Mouse (Mus musculus) megakaryocyte progenitor cell, adult 5-6 weeks (primary cell): ENCODE measurements at regions not wholly inside any gene's neighbourhood (a gene's known extent, or its start where the extent isn't known, plus 50 kb on each side); places are given as distances from the start of the nearest gene placed in this dataset.

Experiments used
- ATAC-seq: replicated peaks from 2 replicates; pipeline ENCODE4 v1.8.0; 2016; ENCODE audit warnings: mild to moderate bottlenecking, moderate TSS enrichment, inconsistent platforms; ENCODE audit not compliant: poor library complexity

GRCm38 (mm10) chr3:50886336-50886735 lies 337.9 kb upstream of the Noct start:
- no peak for ATAC-seq

- ATAC-seq: peak; percentile 20; the same call in 1 of the 2 replicates
Measured at GRCm38 (mm10) chr3:50887002-50887401, 337.2 kb upstream of the Noct start.

- ATAC-seq: no peak
Measured at GRCm38 (mm10) chr3:50888571-50889210, 335.6 kb upstream of the Noct start.

- ATAC-seq: no peak
Measured at GRCm38 (mm10) chr3:50890537-50890936, 333.7 kb upstream of the Noct start.

GRCm38 (mm10) chr3:50898179-50898578 lies 326.1 kb upstream of the Noct start:
- ATAC-seq: no peak

GRCm38 (mm10) chr3:50899830-50900350 lies 324.4 kb upstream of the Noct start:
- no peak for ATAC-seq

GRCm38 (mm10) chr3:50900566-50900965 lies 323.7 kb upstream of the Noct start:
- ATAC-seq: no peak

GRCm38 (mm10) chr3:50901321-50901720 lies 322.9 kb upstream of the Noct start:
- ATAC-seq: no peak

GRCm38 (mm10) chr3:50902933-50903332 lies 321.3 kb upstream of the Noct start:
- ATAC-seq: no peak

GRCm38 (mm10) chr3:50904716-50905116 lies 319.5 kb upstream of the Noct start:
- no peak for ATAC-seq

GRCm38 (mm10) chr3:50905274-50905992 lies 318.8 kb upstream of the Noct start:
- no peak for ATAC-seq

- ATAC-seq: peak; percentile 99
Measured at GRCm38 (mm10) chr3:50905993-50906831, 318.0 kb upstream of the Noct start.

- no peak for ATAC-seq
Measured at GRCm38 (mm10) chr3:50912980-50913518, 311.2 kb upstream of the Noct start.

GRCm38 (mm10) chr3:50914866-50915365 lies 309.3 kb upstream of the Noct start:
- no peak for ATAC-seq

- ATAC-seq: no peak
Measured at GRCm38 (mm10) chr3:50916305-50916854, 307.9 kb upstream of the Noct start.

GRCm38 (mm10) chr3:50922347-50922746 lies 301.9 kb upstream of the Noct start:
- no peak for ATAC-seq

GRCm38 (mm10) chr3:50922832-50923231 lies 301.4 kb upstream of the Noct start:
- ATAC-seq: no peak

- ATAC-seq: no peak
Measured at GRCm38 (mm10) chr3:50923327-50923726, 300.9 kb upstream of the Noct start.

GRCm38 (mm10) chr3:50927318-50927717 lies 296.9 kb upstream of the Noct start:
- no peak for ATAC-seq

- ATAC-seq: no peak
Measured at GRCm38 (mm10) chr3:50929013-50929412, 295.2 kb upstream of the Noct start.
